Comparison of ENCODE assay signal across 8 mouse cellular contexts in genomic region chr8:10965401-10966117, GRCm38 (mm10). TPM values are rescaled to one million over a fixed set of nuclear protein-coding genes. Genes with fewer than 3 reads are reported as not detected.
A peak's percentile ranks its signal among the peaks of the same experiment; 100 is the strongest.
DNase-seq lines count a peak whose midpoint lies in the region; ATAC-seq lines count a peak whose summit lies in the region.

No protein-coding gene starts in this region.

- H3K4me1 ChIP-seq in neural tube, embryonic 13.5 days (replicated peaks): peaks cover 44% of the 10 kb centered on the region
- peaks cover 66% of the 10 kb centered on the region for H3K4me1 ChIP-seq in liver, embryonic 12.5 days
- H3K4me1 ChIP-seq in stomach, embryonic 16.5 days (ENCODE audit: control insufficient read depth, insufficient read depth, low read length): peaks cover 39% of the 10 kb centered on the region

- peaks cover 3% of the 10 kb centered on the region; the same call in 1 of the 2 replicates for H3K27me3 ChIP-seq in neural tube, embryonic 13.5 days
- peaks cover 40% of the 10 kb centered on the region for H3K27me3 ChIP-seq in liver, embryonic 12.5 days (replicated peaks)
- H3K27me3 ChIP-seq in stomach, embryonic 16.5 days (ENCODE audit: control insufficient read depth, insufficient read depth, low read length): no peaks in the 10 kb centered on the region

- 33% methylated on average over 6 of the region's 6 CpGs for WGBS in neural tube, embryonic 13.5 days
- WGBS in liver, embryonic 12.5 days (ENCODE audit: insufficient replicate concordance): 43% methylated on average over 6 of the region's 6 CpGs
- 7% methylated on average over 6 of the region's 6 CpGs for WGBS in stomach, embryonic 16.5 days

- H3K9me3 ChIP-seq in neural tube, embryonic 13.5 days: no peaks in the 10 kb centered on the region
- no peaks in the 10 kb centered on the region for H3K9me3 ChIP-seq in liver, embryonic 12.5 days (replicated peaks)
- no peaks in the 10 kb centered on the region for H3K9me3 ChIP-seq in stomach, embryonic 16.5 days (replicated peaks; ENCODE audit: control insufficient read depth, low read length)

- H3K36me3 ChIP-seq in neural tube, embryonic 13.5 days: no peaks in the 10 kb centered on the region
- H3K36me3 ChIP-seq in liver, embryonic 12.5 days: no peaks in the 10 kb centered on the region
- no peaks in the 10 kb centered on the region for H3K36me3 ChIP-seq in stomach, embryonic 16.5 days (ENCODE audit: control insufficient read depth, insufficient read depth, low read length)

- no peak for DNase-seq in frontal cortex, postnatal 36 days (ENCODE audit: low spot score in 2 of 2)
- no peak for DNase-seq in neural tube, embryonic 10.5 days (ENCODE audit: extremely low spot score, low spot score)
- DNase-seq in spleen, postnatal 10 days (ENCODE audit: low spot score in 2 of 2): no peak
- DNase-seq in thymus, postnatal 10 days (ENCODE audit: low spot score in 2 of 2): no peak

- H3K4me3 ChIP-seq in neural tube, embryonic 13.5 days: no peak overlapping the region
- H3K4me3 ChIP-seq in liver, embryonic 12.5 days: no peak overlapping the region
- no peak overlapping the region for H3K4me3 ChIP-seq in stomach, embryonic 16.5 days (replicated peaks; ENCODE audit: low read length)

- H3K9ac ChIP-seq in neural tube, embryonic 13.5 days: no peak overlapping the region
- H3K9ac ChIP-seq in liver, embryonic 12.5 days: no peak overlapping the region
- H3K9ac ChIP-seq in stomach, embryonic 16.5 days (ENCODE audit: low read length): 0 out of 2 replicates have a peak overlapping the region, but pooled peaks have one; percentile 8

- H3K4me2 ChIP-seq in neural tube, embryonic 13.5 days: no peak overlapping the region
- H3K4me2 ChIP-seq in liver, embryonic 12.5 days: no peak overlapping the region
- 0 out of 2 replicates have a peak overlapping the region, but pooled peaks have one; percentile 7 for H3K4me2 ChIP-seq in stomach, embryonic 16.5 days (ENCODE audit: low read depth, low read length)

- peak overlapping the region; percentile 52 for H3K27ac ChIP-seq in neural tube, embryonic 13.5 days (replicated peaks)
- H3K27ac ChIP-seq in liver, embryonic 12.5 days: peak overlapping the region; percentile 56
- H3K27ac ChIP-seq in stomach, embryonic 16.5 days (ENCODE audit: low read length): peak overlapping the region; percentile 42

- ATAC-seq in frontal cortex, adult (ENCODE audit: low TSS enrichment): peak; percentile 57
- no peak for ATAC-seq in neural tube, embryonic 13.5 days (ENCODE audit: low read depth)
- no peak for ATAC-seq in liver, embryonic 12.5 days
- ATAC-seq in stomach, embryonic 16.5 days (ENCODE audit: insufficient read depth, low FRiP score): peak; percentile 34; the same call in 1 of the 2 replicates

RNA-seq across cellular contexts. Expression of gene Irs2, which starts 42.7 kb away (rescaled TPM):
- polyA plus RNA-seq in neural tube, embryonic 13.5 days (2015; fragmentation: Nextera tagmentation; extraction: Ambion mirVana): 5.6 and 6.6 TPM in 2 replicates
- polyA plus RNA-seq in liver, embryonic 12.5 days (2016; fragmentation: Nextera tagmentation; extraction: Ambion mirVana): 9.6 and 10.4 TPM in 2 replicates
- 3.3 and 3.4 TPM in 2 replicates for polyA plus RNA-seq in stomach, embryonic 16.5 days (2015; fragmentation: Nextera tagmentation; extraction: Ambion mirVana)

Comparison
In these comparisons a context has a peak if more than half of its experiments do, and no peak if none do; other contexts are left out.
1. ATAC-seq: peak in frontal cortex, adult (single experiment) and stomach, embryonic 16.5 days (single experiment); none in neural tube, embryonic 13.5 days (single experiment) and liver, embryonic 12.5 days (single experiment).
2. Peak in every context shown above with its lines, with median percentiles within 50 percentile points of each other: H3K27ac ChIP-seq.